Mouse (Mus musculus) megakaryocyte, embryonic 14.5 days (primary cell): ENCODE results near the gene Bhlhe40.

ENCODE experiments used
- FLI1 ChIP-seq: IDR thresholded peaks from 2 replicates; pipeline ENCODE4 v1.6.1; 2012; ENCODE audit warnings: low read length, inconsistent platforms, mixed read lengths
- GATA1 ChIP-seq: IDR thresholded peaks from 3 replicates; pipeline ENCODE4 v1.6.1; 2012; ENCODE audit warnings: mixed read lengths, low read length, inconsistent platforms, borderline replicate concordance

- TF ChIP-seq GATA1 (no peak), FLI1 (no peak)
Observed at GRCm38 (mm10) chr6:108672094-108672493, 11.7 kb downstream of the Bhlhe40 start.
